Mouse (Mus musculus) layer of hippocampus, postnatal 25 days (tissue): Measurements from ENCODE around the gene Ceacam20. TPM values are rescaled to one million over a fixed set of nuclear protein-coding genes. Genes with fewer than 3 reads are reported as not detected.
"Not testable (repeated sequence)": the region's sequence is repeated elsewhere in the genome, so short reads cannot be mapped to it uniquely, and the experiment has no call there.

Source experiments
- DNase-seq, 2 experiments: peaks; one replicate each; pipeline ENCODE4 v3.0.0; 2022; ENCODE audit warnings: mixed read lengths in 2 of 2, low spot score in 1 of 2; ENCODE audit errors: extremely low spot score in 1 of 2
- total RNA-seq, 2 experiments: library from RNA; stranded (reverse); gene quantifications; 2 replicates each; pipeline ENCODE4 v1.2.3; 2021

Gene Ceacam20
- total RNA-seq, result not detected

GRCm38 (mm10) chr7:19964985-19965579, at the start of gene Ceacam20:
Gene Ceacam20, plus strand, starts transcription at chr7:19965412.
- DNase-seq, result no peak

GRCm38 (mm10) chr7:19920166-19920505, 45.1 kb upstream of the Ceacam20 start:
- no peak for DNase-seq

GRCm38 (mm10) chr7:19920506-19921261, 44.5 kb upstream of the Ceacam20 start, which contains the start of gene Pvr:
Gene Pvr, minus strand, starts transcription at chr7:19921160.
- DNase-seq, result peak; percentile 64 to 72

- no peak for DNase-seq
These were observed 41.9 kb upstream of the Ceacam20 start for GRCm38 (mm10) chr7:19923354-19923753.

GRCm38 (mm10) chr7:19923797-19924196, 41.4 kb upstream of the Ceacam20 start:
- no peak for DNase-seq

GRCm38 (mm10) chr7:19925376-19925775, 39.8 kb upstream of the Ceacam20 start:
- no peak for DNase-seq

- no peak for DNase-seq
These were observed 38.2 kb upstream of the Ceacam20 start for GRCm38 (mm10) chr7:19926849-19927480.

- no peak for DNase-seq
These were observed 36.7 kb upstream of the Ceacam20 start for GRCm38 (mm10) chr7:19928486-19928885.

- not testable (repeated sequence) for DNase-seq
These were observed 34.7 kb upstream of the Ceacam20 start for GRCm38 (mm10) chr7:19930481-19930880.

- DNase-seq, result no peak
These were observed 32.9 kb upstream of the Ceacam20 start for GRCm38 (mm10) chr7:19932133-19932876.

- DNase-seq, result peak; percentile 64 to 75
These were observed 32.1 kb upstream of the Ceacam20 start for GRCm38 (mm10) chr7:19932877-19933809.

GRCm38 (mm10) chr7:19935171-19935751, 30.0 kb upstream of the Ceacam20 start:
- DNase-seq, result no peak

GRCm38 (mm10) chr7:19935961-19936360, 29.3 kb upstream of the Ceacam20 start:
- DNase-seq, result no peak

- DNase-seq, result no peak
These were observed 27.9 kb upstream of the Ceacam20 start for GRCm38 (mm10) chr7:19937229-19937821.

GRCm38 (mm10) chr7:19939555-19940235, 25.5 kb upstream of the Ceacam20 start:
- peak in 1 of 2 experiments; percentile 45 for DNase-seq

GRCm38 (mm10) chr7:19940256-19940655, 25.0 kb upstream of the Ceacam20 start:
- DNase-seq, result no peak

GRCm38 (mm10) chr7:19944709-19945108, 20.5 kb upstream of the Ceacam20 start:
- DNase-seq, result no peak

GRCm38 (mm10) chr7:19945201-19945600, 20.0 kb upstream of the Ceacam20 start:
- DNase-seq, result no peak
